Mouse (Mus musculus) frontal cortex, adult 2 months (tissue): ENCODE measurements around the gene Apold1. TPM values are rescaled to one million over a fixed set of nuclear protein-coding genes. Genes with fewer than 3 reads are reported as not detected.

ENCODE experiments used
- DNase-seq, 2 experiments: peaks; one replicate each; pipeline ENCODE4 v3.0.0; 2022; ENCODE audit warnings: low spot score in 1 of 2; ENCODE audit errors: extremely low spot score in 1 of 2
- polyA plus RNA-seq: library from polyadenylated mRNA; depleted of rRNA; stranded (reverse); fragments of >200 nt; gene quantifications from 2 replicates; pipeline ENCODE4 v1.2.3, GENCODE M21; 2012; rRNA removed

Gene Apold1
- 11.7 and 14.8 TPM in 2 replicates for polyA plus RNA-seq

GRCm38 (mm10) chr6:134981231-134982062 lies at the start of gene Apold1:
Apold1 (plus strand) TSS chr6:134981718.
- DNase-seq: no peak

- no peak for DNase-seq
These were observed 48.9 kb upstream of the Apold1 start for GRCm38 (mm10) chr6:134932486-134933206.

GRCm38 (mm10) chr6:134933207-134933558 lies 48.3 kb upstream of the Apold1 start:
- no peak for DNase-seq

GRCm38 (mm10) chr6:134934305-134934704 lies 47.2 kb upstream of the Apold1 start:
- no peak for DNase-seq

- no peak for DNase-seq
These were observed 41.7 kb upstream of the Apold1 start for GRCm38 (mm10) chr6:134939781-134940180.

GRCm38 (mm10) chr6:134943759-134944407 lies 37.6 kb upstream of the Apold1 start:
- DNase-seq: no peak

GRCm38 (mm10) chr6:134946054-134946453 lies 35.5 kb upstream of the Apold1 start:
- DNase-seq: no peak

GRCm38 (mm10) chr6:134946858-134947257 lies 34.7 kb upstream of the Apold1 start:
- no peak for DNase-seq

- peak in 1 of 2 experiments; percentile 79 for DNase-seq
These were observed 34.0 kb upstream of the Apold1 start for GRCm38 (mm10) chr6:134947311-134948087.

- no peak for DNase-seq
These were observed 32.9 kb upstream of the Apold1 start for GRCm38 (mm10) chr6:134948522-134949061.

- no peak for DNase-seq
These were observed 32.3 kb upstream of the Apold1 start for GRCm38 (mm10) chr6:134949241-134949640.

- no peak for DNase-seq
These were observed 30.2 kb upstream of the Apold1 start for GRCm38 (mm10) chr6:134951364-134951763.

GRCm38 (mm10) chr6:134953976-134954375 lies 27.5 kb upstream of the Apold1 start:
- DNase-seq: peak in 1 of 2 experiments; percentile 31

GRCm38 (mm10) chr6:134956388-134956787 lies 25.1 kb upstream of the Apold1 start:
- no peak for DNase-seq

- DNase-seq: no peak
These were observed 20.2 kb upstream of the Apold1 start for GRCm38 (mm10) chr6:134961286-134961685.

GRCm38 (mm10) chr6:134961858-134962517 lies 19.5 kb upstream of the Apold1 start:
- no peak for DNase-seq

- DNase-seq: no peak
These were observed 19.0 kb upstream of the Apold1 start for GRCm38 (mm10) chr6:134962518-134962893.

- DNase-seq: no peak
These were observed 17.6 kb upstream of the Apold1 start for GRCm38 (mm10) chr6:134963910-134964309.

GRCm38 (mm10) chr6:134966681-134967080 lies 14.8 kb upstream of the Apold1 start:
- DNase-seq: no peak

GRCm38 (mm10) chr6:134968326-134968725 lies 13.2 kb upstream of the Apold1 start:
- DNase-seq: no peak
